Mouse (Mus musculus) v-Abl transformed pro-B cells (cell line): ENCODE measurements around the gene Acox1.

ENCODE experiments used
- in situ Hi-C, 2 experiments: fragments of 400-800 bp; cut with MboI; formaldehyde crosslinking; loops; one replicate each; pipeline ENCODE4 v1.15.1; 2025; ENCODE audit not compliant: unreplicated experiment in 2 of 2

Gene Acox1

DNA sequence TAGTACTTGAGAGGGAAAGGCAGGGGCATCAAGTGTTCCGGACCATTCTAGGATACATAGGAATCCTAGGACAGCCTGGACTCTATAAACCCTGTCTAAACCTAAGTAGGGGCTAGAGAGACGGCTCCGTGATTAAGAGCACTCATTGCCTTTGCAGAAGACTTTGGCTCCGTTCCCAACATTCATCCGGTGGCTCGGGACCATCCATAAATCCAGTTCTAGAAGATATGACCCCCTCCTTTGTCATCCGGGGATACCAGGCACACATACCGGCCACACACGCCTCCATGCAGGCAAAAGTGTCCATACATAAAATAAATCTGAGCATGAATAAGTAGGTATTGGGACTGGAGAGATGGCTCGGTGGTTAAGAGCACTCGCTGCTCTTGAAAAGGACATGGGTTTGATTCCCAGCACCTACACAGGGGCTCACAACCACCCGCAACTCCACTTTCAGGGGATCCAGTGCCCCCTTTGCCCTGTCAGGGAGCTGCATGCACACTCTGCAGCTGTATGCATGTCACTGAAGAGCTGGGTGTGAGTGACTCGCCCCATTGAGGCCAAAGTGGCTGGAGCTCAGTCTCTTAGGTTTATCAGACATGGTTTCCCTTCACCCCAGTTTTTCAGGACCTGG, 15.1 kb upstream of the Acox1 start:
- in situ Hi-C loops = no loop called here

- in situ Hi-C loops = no loop called here
Measured at GRCm38 (mm10) chr11:116212847-116213246, 14.0 kb upstream of the Acox1 start.

GRCm38 (mm10) chr11:116210696-116211095, 11.9 kb upstream of the Acox1 start:
- in situ Hi-C loops = no loop called here

- in situ Hi-C loops = loop anchor here in 1 of 2 experiments (10.0 kb wide), 1 partner anchor 64 kb away; no protein-coding TSS in a partner anchor
Measured at GRCm38 (mm10) chr11:116209257-116209656, 10.4 kb upstream of the Acox1 start.

GRCm38 (mm10) chr11:116208660-116209059, 9.8 kb upstream of the Acox1 start:
- in situ Hi-C loops = loop anchor here in 1 of 2 experiments (10.0 kb wide), 1 partner anchor 64 kb away; no protein-coding TSS in a partner anchor

- in situ Hi-C loops = loop anchor here in 1 of 2 experiments (10.0 kb wide), 1 partner anchor 62 kb away; no protein-coding TSS in a partner anchor
Measured at GRCm38 (mm10) chr11:116206678-116207077, 7.8 kb upstream of the Acox1 start.

GRCm38 (mm10) chr11:116203150-116203549, 4.3 kb upstream of the Acox1 start:
- in situ Hi-C loops = loop anchor here in 1 of 2 experiments (10.0 kb wide), 1 partner anchor 58 kb away; no protein-coding TSS in a partner anchor

DNA sequence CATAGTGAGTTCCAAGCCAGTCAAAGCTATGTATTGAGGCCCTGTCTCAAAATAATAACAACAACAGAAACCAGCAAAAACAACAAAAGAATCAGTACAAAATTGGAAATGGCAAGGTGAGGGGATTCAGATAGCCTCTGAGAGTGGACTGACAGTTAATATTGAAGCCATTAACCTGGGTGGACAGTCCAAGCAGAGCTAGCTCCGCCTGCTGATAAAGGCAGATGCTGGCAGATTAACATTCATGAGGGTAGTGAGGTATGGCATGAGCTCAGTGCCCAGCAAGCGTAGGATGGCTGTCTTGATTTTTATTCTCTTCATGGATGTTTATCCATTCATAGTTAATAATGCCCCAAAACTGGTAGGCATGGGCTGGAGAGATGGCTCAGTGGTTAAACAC, 2.3 kb upstream of the Acox1 start:
- in situ Hi-C loops = loop anchor here in 1 of 2 experiments (10.0 kb wide), 1 partner anchor 56 kb away; no protein-coding TSS in a partner anchor

DNA sequence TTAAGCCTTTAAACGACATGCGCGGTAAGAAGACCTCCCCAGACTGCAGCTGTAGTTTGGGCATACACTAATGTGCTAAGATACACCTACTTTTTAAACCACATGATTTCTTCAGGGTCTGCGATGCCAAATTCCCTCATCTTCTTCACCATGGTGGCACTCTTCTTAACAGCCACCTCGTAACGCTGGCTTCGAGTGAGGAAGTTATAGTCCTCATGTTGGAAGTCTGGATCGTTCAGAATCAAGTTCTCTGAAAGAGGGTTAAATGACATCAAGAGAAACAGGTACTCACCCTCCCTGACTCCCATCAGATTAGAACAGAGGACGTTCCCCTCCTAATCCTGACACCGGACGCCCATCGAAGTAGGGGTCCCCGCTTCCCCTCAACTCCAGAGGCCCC, 713 bp downstream of the Acox1 start:
- in situ Hi-C loops = no loop called here

DNA sequence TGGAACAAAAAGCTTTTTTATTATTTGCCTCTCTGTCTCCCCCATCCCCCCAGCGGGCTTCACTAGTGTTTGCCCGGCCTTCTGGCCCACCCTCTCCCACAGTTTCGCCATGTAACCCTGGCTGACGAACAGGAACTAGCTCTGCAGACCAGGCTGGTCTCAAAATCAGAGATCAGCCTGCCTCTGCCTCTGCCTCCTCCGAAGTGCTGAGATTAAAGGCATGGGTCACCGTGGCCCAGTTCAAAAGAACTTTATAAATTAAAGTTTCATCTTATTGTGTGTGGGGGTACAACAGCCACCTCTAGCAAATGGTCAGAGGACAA, 1.3 kb downstream of the Acox1 start:
- in situ Hi-C loops = no loop called here

DNA sequence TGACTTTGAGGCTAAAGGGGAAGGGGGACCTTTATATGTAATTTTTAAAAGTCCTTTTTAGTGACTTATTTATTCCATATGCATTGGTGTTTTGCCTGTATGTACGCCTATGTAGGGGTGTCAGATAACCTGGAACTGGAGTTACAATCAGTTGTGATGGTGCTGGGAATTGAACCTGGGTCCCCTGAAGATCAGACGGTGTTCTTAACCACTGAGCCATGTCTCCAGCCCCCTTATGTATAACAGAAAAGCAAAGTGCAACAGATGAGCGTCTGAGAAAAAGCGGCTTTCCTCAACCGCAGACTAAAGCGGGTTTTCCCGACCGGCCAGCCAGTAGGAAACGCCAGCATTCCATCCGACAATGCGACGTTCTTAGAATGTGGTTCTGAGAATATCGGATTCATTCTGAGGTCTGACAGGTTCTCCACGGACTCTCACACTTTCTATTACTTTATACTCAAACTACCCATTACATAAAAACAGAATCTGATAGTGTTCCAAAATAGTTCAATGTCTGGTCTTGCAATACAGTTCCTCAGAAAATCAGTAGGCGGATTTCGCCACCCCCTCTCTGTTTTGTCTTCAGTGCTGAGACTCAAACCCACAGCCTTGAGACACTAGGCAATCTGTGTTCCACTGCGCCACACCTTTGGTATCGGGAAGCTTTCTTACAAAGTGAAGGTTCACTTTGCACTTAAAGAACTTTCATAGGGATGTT, 1.8 kb downstream of the Acox1 start:
- in situ Hi-C loops = no loop called here

DNA sequence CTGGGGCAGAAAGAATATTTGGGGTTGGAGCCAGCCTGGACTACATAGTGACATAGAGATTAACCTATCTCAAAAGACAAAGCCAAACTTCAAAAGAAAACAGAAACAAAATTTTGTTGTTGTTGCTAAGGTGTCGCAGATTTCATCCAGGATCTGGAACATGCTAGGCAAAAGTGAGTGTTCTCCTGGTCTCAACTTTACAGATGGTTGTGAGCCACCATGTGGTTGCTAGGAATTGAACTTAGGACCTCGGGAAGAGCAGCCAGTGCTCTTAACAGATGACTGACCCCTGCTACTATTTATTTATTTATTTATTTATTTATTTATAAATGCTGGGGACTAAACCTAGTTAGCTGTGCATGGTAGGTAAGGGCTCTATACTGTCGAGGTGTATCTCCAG, 2.5 kb downstream of the Acox1 start:
- in situ Hi-C loops = no loop called here

- in situ Hi-C loops = no loop called here
Measured at GRCm38 (mm10) chr11:116195252-116195651, 3.6 kb downstream of the Acox1 start.

DNA sequence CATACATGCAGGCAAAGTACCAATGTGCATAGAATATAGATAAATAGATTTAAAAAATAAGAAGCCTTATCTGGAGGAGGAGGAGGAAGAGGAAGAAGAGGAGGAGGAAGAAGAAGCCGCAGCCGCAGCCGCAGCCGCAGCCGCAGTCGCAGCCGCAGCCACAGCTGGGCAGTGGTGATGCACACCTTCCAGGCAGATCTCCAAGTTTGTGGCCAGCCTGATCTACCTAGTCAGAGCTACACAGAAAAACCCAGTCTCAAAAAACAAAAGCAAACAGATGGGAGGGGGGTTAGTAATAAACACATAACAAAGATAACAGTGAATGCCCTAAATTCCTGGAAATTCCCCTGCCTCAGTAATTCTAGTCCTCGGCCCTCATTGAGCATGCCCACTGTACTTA, 4.2 kb downstream of the Acox1 start:
- in situ Hi-C loops = no loop called here

GRCm38 (mm10) chr11:116187226-116187930, 11.5 kb downstream of the Acox1 start:
- in situ Hi-C loops = no loop called here

GRCm38 (mm10) chr11:116186360-116186759, 12.5 kb downstream of the Acox1 start:
- in situ Hi-C loops = no loop called here

- in situ Hi-C loops = no loop called here
Measured at GRCm38 (mm10) chr11:116185836-116186235, 13.0 kb downstream of the Acox1 start.

GRCm38 (mm10) chr11:116178411-116179121, 20.3 kb downstream of the Acox1 start:
- in situ Hi-C loops = no loop called here

GRCm38 (mm10) chr11:116176010-116176409, 22.8 kb downstream of the Acox1 start:
- in situ Hi-C loops = no loop called here

GRCm38 (mm10) chr11:116174775-116175448, 23.9 kb downstream of the Acox1 start:
- in situ Hi-C loops = no loop called here
